Mouse (Mus musculus): ENCODE results near the gene Gmppb. TPM values are rescaled to one million over a fixed set of nuclear protein-coding genes. Genes with fewer than 3 reads are reported as not detected.

Gmppb gene
- polyA plus RNA-seq, 1 experiment from 2014 or later = 26.1 TPM

DNA sequence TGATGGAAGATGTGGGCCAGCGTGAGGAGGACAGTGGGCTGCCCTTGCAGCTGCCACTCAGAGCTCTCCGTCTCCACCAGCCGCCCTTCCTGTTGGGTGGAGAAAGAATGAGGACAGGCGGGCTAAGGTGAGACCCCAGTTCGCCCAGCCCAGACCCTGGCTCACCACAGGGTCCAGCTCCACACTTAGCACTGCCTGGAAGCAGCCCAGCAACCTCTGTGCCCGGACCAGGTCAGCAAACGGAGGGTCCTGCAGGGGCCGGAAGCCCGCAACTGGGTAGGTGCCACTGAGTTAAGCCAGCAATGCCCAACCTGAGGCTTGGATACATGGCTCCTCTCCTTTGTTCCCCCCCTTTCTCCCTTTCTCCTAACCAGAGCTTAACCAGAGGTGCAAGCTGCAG, 20.0 kb downstream of the Gmppb start:
- peaks cover 75% of the 10 kb centered on the region for H3K36me3 ChIP-seq (replicated peaks)
- no peak overlapping the region for H3K4me3 ChIP-seq
- DNase-seq (ENCODE audit: low spot score) = no peak
- H3K4me1 ChIP-seq = peaks cover 10% of the 10 kb centered on the region
- H3K27me3 ChIP-seq (replicated peaks; ENCODE audit: low read depth, poor library complexity, severe bottlenecking) = no peaks in the 10 kb centered on the region
- WGBS = 93% methylated on average over 9 of the region's 9 CpGs
- no peaks in the 10 kb centered on the region for H3K9me3 ChIP-seq
- H3K27ac ChIP-seq (replicated peaks) = no peak overlapping the region

DNA sequence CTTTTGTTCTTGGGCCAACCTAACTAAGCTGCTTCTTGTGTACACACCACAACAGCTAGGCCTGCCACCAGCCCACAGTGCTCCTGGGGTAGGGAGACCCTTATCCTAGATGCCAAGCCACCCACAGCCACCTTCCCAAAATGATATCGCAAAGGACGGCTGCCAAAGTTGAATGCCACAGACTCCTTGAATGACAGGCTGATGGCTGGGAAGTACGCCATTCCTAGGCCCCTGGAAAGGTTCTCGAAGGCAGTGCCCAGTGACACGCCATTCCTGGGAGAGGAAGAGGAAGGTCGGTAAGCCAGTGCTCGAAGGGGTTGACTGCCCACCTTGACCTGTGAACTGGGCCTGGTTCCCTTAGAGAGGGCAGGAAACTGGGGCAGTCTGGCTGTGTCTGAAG, 20.5 kb downstream of the Gmppb start:
- Histone ChIP-seq H3K4me3 (no peak overlapping the region), H3K27ac (replicated peaks) (no peak overlapping the region), H3K36me3 (replicated peaks) (peaks cover 70% of the 10 kb centered on the region), H3K4me1 (peaks cover 10% of the 10 kb centered on the region), H3K27me3 (replicated peaks; ENCODE audit: low read depth, poor library complexity, severe bottlenecking) (no peaks in the 10 kb centered on the region), H3K9me3 (no peaks in the 10 kb centered on the region)
- 91% methylated on average over 7 of the region's 7 CpGs for WGBS
- DNase-seq (ENCODE audit: low spot score) = no peak

DNA sequence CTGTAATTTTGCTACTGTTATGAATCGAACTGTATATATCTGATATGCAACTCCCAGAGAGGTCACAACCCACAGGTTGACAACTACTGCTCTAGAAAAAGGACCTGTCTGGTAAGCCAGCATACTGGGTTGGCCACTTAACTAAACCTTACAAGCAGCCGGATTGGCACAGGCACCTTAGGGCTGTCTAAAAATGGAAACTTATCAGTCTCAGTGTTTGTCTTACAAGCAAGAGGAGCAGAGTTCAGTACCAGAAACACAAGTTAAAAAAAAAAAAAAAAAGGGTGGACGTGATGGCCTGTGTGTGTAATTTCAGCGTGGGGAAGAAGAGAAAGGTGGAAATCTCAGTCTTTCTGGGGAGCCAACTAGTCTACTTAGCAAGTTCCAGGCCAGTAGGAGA, 22.8 kb downstream of the Gmppb start:
- H3K4me3 ChIP-seq = no peak overlapping the region
- WGBS = 89% methylated on average over 4 of the region's 4 CpGs
- H3K27ac ChIP-seq (replicated peaks) = no peak overlapping the region
- no peaks in the 10 kb centered on the region for H3K27me3 ChIP-seq (replicated peaks; ENCODE audit: low read depth, poor library complexity, severe bottlenecking)
- H3K36me3 ChIP-seq (replicated peaks) = peaks cover 52% of the 10 kb centered on the region
- peaks cover 10% of the 10 kb centered on the region for H3K4me1 ChIP-seq
- no peaks in the 10 kb centered on the region for H3K9me3 ChIP-seq
- no peak for DNase-seq (ENCODE audit: low spot score)

DNA sequence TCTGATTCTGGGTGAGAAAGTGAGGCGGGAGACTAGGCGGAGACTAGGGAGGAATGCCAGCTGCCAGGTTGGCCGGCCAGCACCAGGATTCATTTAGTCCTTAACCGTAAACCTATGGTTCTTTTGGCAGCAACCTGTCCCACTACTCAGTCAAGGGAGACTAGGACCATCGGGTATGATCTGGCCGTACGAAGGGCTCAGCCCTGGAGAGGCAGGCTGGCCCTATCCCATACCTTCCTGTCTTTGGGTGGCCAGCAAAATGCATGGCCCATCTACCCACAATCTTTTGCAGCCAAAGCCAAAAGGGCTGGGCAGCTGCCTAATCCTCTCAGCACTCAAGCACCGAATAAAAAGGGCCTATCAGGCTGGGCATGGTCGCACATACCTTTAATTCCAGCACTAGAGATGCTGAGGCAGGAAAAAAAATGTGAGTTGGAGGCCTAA, 23.5 kb downstream of the Gmppb start:
- Histone ChIP-seq H3K27ac (replicated peaks) (no peak overlapping the region), H3K36me3 (replicated peaks) (peaks cover 52% of the 10 kb centered on the region), H3K9me3 (no peaks in the 10 kb centered on the region), H3K27me3 (replicated peaks; ENCODE audit: low read depth, poor library complexity, severe bottlenecking) (no peaks in the 10 kb centered on the region), H3K4me1 (peaks cover 11% of the 10 kb centered on the region), H3K4me3 (no peak overlapping the region)
- DNase-seq (ENCODE audit: low spot score) = no peak
- WGBS = 69% methylated on average over 9 of the region's 9 CpGs

DNA sequence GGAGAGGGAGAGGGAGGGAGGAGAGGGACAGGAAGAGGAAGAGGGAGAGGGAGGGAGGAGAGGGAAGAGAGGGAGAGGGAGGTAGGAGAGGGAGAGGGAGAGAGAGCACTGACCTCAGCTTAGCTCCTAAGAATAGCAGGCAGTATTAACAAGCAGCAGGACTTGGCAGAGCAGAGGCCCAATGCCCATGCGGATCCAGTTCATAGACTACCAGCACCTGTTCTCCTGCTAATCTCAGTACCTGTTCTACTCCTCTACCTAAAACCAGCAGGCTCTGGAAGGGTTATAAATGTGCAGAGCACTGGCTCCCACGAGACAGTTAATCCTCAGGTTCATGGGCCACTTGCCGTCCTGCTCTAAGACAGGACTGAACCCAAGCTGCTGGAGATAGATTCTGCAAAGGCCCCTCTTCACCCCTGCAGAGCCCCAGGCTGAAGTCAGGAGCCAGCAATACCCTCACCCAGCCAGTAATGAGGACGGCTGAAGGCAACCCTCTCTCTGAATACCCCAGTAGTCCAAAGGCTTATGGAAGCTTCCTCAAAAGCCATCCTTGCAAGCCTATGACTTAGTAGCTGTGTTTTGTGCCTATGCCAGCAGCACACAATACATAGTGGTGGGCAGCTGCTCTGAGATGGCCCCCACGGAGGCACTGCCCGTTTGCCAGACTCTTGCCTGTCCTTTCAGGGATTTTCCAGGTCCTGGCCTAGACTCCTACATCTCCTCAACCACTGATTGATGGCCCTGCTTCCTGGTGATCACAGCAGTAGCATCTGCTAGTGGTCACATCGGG, 24.3 kb downstream of the Gmppb start:
- no peak for DNase-seq (ENCODE audit: low spot score)
- Histone ChIP-seq H3K4me1 (peaks cover 19% of the 10 kb centered on the region), H3K27me3 (replicated peaks; ENCODE audit: low read depth, poor library complexity, severe bottlenecking) (no peaks in the 10 kb centered on the region), H3K4me3 (no peak overlapping the region), H3K27ac (replicated peaks) (no peak overlapping the region), H3K9me3 (no peaks in the 10 kb centered on the region), H3K36me3 (replicated peaks) (peaks cover 48% of the 10 kb centered on the region)
- WGBS = 61% methylated on average over 7 of the region's 7 CpGs

DNA sequence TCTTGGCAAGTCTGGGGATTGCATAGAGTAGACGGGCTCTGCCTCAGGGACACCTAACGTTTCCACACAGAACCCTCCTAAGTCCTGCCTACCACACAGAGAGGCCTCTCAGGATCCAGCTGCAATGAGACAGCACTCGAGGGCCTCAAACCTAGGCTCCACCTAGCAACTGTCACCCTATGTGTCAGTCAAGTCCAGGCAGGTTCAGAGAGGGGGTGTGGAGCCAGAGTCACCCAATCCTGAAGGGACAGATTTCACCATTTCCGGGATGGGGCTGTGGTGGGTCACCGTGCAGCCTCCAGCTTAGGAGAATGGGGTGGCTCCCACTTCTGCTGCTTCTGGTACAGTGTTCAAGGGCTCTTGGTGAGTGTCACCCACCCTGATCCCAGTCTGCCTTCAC, 31.1 kb downstream of the Gmppb start, which contains the start of gene Mst1:
Gene Mst1 (plus strand): TSS at position 269 of the 400 bp plus-strand sequence.
- Histone ChIP-seq H3K4me1 (peaks cover 51% of the 10 kb centered on the region), H3K9me3 (no peaks in the 10 kb centered on the region), H3K27me3 (replicated peaks; ENCODE audit: low read depth, poor library complexity, severe bottlenecking) (peaks cover 53% of the 10 kb centered on the region), H3K4me3 (peak within 1 kb of the TSS; percentile 90), H3K36me3 (replicated peaks) (peaks cover 18% of the 10 kb centered on the region), H3K27ac (replicated peaks) (peak within 1 kb of the TSS; percentile 91)
- DNase-seq (ENCODE audit: low spot score) = no peak
- 79% methylated on average over 5 of the region's 5 CpGs for WGBS

DNA sequence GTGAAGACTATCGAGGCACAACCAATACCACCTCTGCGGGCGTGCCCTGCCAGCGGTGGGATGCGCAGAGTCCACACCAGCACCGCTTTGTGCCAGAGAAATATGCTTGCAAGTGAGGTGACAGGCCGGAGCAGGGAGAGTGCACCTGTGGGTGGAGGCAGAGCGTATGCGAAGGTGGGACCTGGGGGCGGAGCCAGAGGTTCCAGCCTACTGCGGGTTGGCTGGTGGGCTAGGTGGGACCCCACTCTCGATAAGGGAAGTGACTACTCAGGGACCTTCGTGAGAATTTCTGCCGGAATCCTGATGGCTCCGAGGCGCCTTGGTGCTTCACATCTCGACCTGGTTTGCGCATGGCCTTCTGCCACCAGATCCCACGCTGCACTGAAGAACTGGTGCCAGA, 33.5 kb downstream of the Gmppb start:
- Histone ChIP-seq H3K36me3 (replicated peaks) (peaks cover 39% of the 10 kb centered on the region), H3K27ac (replicated peaks) (no peak overlapping the region), H3K4me3 (peak overlapping the region; percentile 39), H3K4me1 (peaks cover 50% of the 10 kb centered on the region), H3K27me3 (replicated peaks; ENCODE audit: low read depth, poor library complexity, severe bottlenecking) (peaks cover 53% of the 10 kb centered on the region), H3K9me3 (no peaks in the 10 kb centered on the region)
- DNase-seq (ENCODE audit: low spot score) = peak; percentile 30
- WGBS = 6% methylated on average over 19 of the region's 19 CpGs

DNA sequence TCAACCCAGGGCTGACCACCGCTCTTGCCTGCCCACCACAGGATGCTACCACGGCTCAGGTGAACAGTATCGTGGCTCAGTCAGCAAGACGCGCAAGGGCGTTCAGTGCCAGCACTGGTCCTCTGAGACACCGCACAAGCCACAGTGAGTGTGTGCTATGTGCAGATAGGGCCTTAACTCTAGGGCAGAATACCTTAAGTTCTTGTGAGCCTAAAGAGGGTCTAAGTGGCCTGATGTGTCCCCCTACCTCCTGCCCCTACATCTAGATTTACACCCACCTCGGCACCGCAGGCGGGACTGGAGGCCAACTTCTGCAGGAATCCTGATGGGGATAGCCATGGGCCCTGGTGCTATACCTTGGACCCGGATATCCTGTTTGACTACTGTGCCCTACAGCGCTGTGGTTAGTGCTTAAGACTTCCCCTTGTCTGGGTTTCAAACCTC, 34.0 kb downstream of the Gmppb start, which contains the start of gene Rnf123:
Gene Rnf123 (minus strand): TSS at position 359 of the 444 bp plus-strand sequence.
- 33% methylated on average over 12 of the region's 12 CpGs for WGBS
- H3K27ac ChIP-seq (replicated peaks) = no peak within 1 kb of the TSS; the same call in 1 of the 2 replicates
- peaks cover 53% of the 10 kb centered on the region for H3K27me3 ChIP-seq (replicated peaks; ENCODE audit: low read depth, poor library complexity, severe bottlenecking)
- no peak for DNase-seq (ENCODE audit: low spot score)
- peaks cover 45% of the 10 kb centered on the region for H3K4me1 ChIP-seq
- H3K9me3 ChIP-seq = no peaks in the 10 kb centered on the region
- peak within 1 kb of the TSS; percentile 39 for H3K4me3 ChIP-seq
- peaks cover 44% of the 10 kb centered on the region for H3K36me3 ChIP-seq (replicated peaks)

DNA sequence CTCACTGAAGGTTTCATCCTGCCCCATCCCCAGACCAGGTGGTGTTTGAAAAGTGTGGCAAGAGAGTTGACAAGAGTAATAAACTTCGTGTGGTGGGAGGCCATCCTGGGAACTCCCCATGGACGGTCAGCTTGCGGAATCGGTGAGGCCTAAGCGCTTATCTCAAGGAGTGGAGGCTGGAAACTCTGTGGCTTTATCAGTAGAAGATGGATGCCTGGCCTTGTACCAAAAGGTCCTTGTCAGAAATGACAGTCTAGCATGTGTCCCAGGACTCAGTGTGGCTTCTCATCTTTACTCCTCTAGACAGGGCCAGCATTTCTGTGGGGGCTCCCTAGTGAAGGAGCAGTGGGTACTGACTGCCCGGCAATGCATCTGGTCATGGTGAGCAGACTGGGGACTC, 34.5 kb downstream of the Gmppb start:
- H3K27me3 ChIP-seq (replicated peaks; ENCODE audit: low read depth, poor library complexity, severe bottlenecking) = peaks cover 53% of the 10 kb centered on the region
- WGBS = 88% methylated on average over 6 of the region's 6 CpGs
- no peaks in the 10 kb centered on the region for H3K9me3 ChIP-seq
- H3K4me3 ChIP-seq = no peak overlapping the region
- no peak for DNase-seq (ENCODE audit: low spot score)
- no peak overlapping the region for H3K27ac ChIP-seq (replicated peaks)
- peaks cover 40% of the 10 kb centered on the region for H3K4me1 ChIP-seq
- peaks cover 50% of the 10 kb centered on the region for H3K36me3 ChIP-seq (replicated peaks)

DNA sequence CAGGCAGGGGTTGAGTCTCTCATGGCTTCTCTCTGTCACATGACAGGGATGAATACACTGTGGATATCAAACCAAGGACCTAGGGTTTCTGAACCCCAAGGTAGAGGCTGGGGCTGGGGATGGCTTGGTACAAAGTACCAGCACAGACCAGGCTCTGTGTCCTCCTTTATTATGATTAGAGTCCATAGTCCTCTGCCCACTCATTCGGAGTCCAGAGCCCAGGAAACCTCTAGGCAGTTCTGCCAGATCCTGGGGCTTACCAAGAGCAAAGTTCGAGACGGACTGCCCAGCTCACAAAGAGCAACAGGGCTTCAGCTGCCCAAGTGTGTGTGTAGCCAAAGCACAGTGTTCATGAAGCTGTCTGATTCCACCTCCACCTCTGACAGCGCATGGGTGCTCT, 36.2 kb downstream of the Gmppb start:
- no peak for DNase-seq (ENCODE audit: low spot score)
- peaks cover 25% of the 10 kb centered on the region for H3K4me1 ChIP-seq
- no peak overlapping the region for H3K4me3 ChIP-seq
- peaks cover 46% of the 10 kb centered on the region for H3K27me3 ChIP-seq (replicated peaks; ENCODE audit: low read depth, poor library complexity, severe bottlenecking)
- 91% methylated on average over 4 of the region's 4 CpGs for WGBS
- no peak overlapping the region for H3K27ac ChIP-seq (replicated peaks)
- no peaks in the 10 kb centered on the region for H3K9me3 ChIP-seq
- H3K36me3 ChIP-seq (replicated peaks) = peaks cover 67% of the 10 kb centered on the region

DNA sequence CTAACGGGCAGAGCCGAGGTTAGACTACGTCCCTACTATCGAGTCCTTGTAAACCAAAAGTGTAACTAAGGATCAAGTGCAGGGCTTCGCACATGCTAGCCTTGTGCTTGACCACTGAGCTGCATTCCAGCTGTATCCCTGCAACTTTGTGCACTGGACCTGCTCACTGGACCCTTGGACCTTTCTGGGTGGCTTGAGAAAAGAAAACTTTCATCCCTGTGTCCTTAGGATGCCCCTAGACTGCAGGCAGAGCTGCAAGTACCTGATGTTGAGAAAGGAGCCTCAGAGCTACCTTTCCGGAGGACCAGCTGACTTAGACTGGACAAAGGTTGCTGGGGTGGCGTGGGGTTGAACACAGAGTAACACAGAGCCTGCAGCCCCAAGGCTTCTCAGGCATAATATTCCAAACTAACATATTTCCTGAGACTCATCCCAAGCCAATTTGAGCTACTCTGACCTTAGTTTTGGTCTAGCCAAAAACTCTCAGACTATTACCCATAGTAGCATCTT, 41.6 kb downstream of the Gmppb start:
- Histone ChIP-seq H3K27ac (replicated peaks) (no peak overlapping the region), H3K36me3 (replicated peaks) (peaks cover 74% of the 10 kb centered on the region), H3K27me3 (replicated peaks; ENCODE audit: low read depth, poor library complexity, severe bottlenecking) (no peaks in the 10 kb centered on the region), H3K4me1 (peaks cover 31% of the 10 kb centered on the region), H3K9me3 (no peaks in the 10 kb centered on the region), H3K4me3 (no peak overlapping the region)
- DNase-seq (ENCODE audit: low spot score) = no peak
- WGBS = 94% methylated on average over 7 of the region's 7 CpGs

DNA sequence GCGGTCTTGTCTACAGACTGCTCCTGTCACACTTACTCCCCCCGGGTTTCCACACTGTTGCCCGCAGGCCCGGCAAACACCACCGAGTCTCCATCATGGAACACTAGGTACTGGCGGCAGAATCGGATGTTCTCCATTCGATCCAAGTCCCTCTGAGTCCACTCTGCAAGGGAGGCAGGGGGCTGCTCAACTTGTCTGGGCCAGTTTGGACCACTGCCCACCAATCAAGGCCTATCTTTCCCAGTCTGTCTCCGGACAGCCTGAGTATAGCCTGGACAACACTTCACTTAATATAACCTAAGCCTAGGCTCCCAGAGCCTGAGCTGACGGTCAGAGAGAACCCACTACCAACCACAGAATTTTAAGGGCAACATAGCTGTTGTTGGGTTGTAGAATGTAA, 44.5 kb downstream of the Gmppb start:
- no peak for DNase-seq (ENCODE audit: low spot score)
- H3K4me1 ChIP-seq = peaks cover 39% of the 10 kb centered on the region

More for the DNA sequence above, 44.5 kb downstream of the Gmppb start:
- Histone ChIP-seq H3K27ac (replicated peaks) (peak overlapping the region; percentile 90), H3K9me3 (no peaks in the 10 kb centered on the region), H3K36me3 (replicated peaks) (peaks cover 45% of the 10 kb centered on the region), H3K27me3 (replicated peaks; ENCODE audit: low read depth, poor library complexity, severe bottlenecking) (no peaks in the 10 kb centered on the region), H3K4me3 (peak overlapping the region; percentile 89)
- 76% methylated on average over 10 of the region's 10 CpGs for WGBS

All from embryonic facial prominence, embryonic 10.5 days (tissue).